ENCODE assay signal across 8 mouse cellular contexts in genomic region chr10:80163721-80164120, GRCm38 (mm10). TPM values are rescaled to one million over a fixed set of nuclear protein-coding genes. Genes with fewer than 3 reads are reported as not detected.
A peak's percentile ranks its signal among the peaks of the same experiment; 100 is the strongest.
DNase-seq lines count a peak whose midpoint lies in the region; ATAC-seq lines count a peak whose summit lies in the region.

No protein-coding gene starts in this region.

- no peaks in the 10 kb centered on the region for H3K9me3 ChIP-seq in neural tube, embryonic 12.5 days
- no peaks in the 10 kb centered on the region for H3K9me3 ChIP-seq in heart, embryonic 13.5 days
- H3K9me3 ChIP-seq in limb, embryonic 15.5 days = no peaks in the 10 kb centered on the region

- peak overlapping the region; percentile 64; the same call in 1 of the 2 replicates for H3K9ac ChIP-seq in neural tube, embryonic 12.5 days
- H3K9ac ChIP-seq in heart, embryonic 13.5 days = peak overlapping the region; percentile 78
- H3K9ac ChIP-seq in limb, embryonic 15.5 days = no peak overlapping the region

- H3K4me1 ChIP-seq in neural tube, embryonic 12.5 days = peaks cover 58% of the 10 kb centered on the region
- H3K4me1 ChIP-seq in heart, embryonic 13.5 days = peaks cover 79% of the 10 kb centered on the region
- H3K4me1 ChIP-seq in limb, embryonic 15.5 days = peaks cover 82% of the 10 kb centered on the region

- H3K27me3 ChIP-seq in neural tube, embryonic 12.5 days (replicated peaks) = 0 out of 2 replicates have a peak, but pooled peaks cover 7% of the 10 kb centered on the region
- no peaks in the 10 kb centered on the region for H3K27me3 ChIP-seq in heart, embryonic 13.5 days (replicated peaks)
- no peaks in the 10 kb centered on the region for H3K27me3 ChIP-seq in limb, embryonic 15.5 days

- WGBS in neural tube, embryonic 12.5 days = 83% methylated on average over 8 of the region's 8 CpGs
- WGBS in heart, embryonic 13.5 days = 47% methylated on average over 8 of the region's 8 CpGs
- 57% methylated on average over 8 of the region's 8 CpGs for WGBS in limb, embryonic 15.5 days

- peak overlapping the region; percentile 80; the same call in 1 of the 2 replicates for H3K4me2 ChIP-seq in neural tube, embryonic 12.5 days (replicated peaks)
- H3K4me2 ChIP-seq in heart, embryonic 13.5 days = peak overlapping the region; percentile 86
- H3K4me2 ChIP-seq in limb, embryonic 15.5 days = no peak overlapping the region

- DNase-seq in adrenal gland, adult (ENCODE audit: inconsistent age in 2 of 2, low spot score in 1 of 2) = peak; percentile 88 to 92
- no peak for DNase-seq in adrenal gland, postnatal 4 days (ENCODE audit: low spot score in 2 of 2)
- no peak for DNase-seq in neural tube, embryonic 10.5 days (ENCODE audit: extremely low spot score, low spot score)
- no peak for DNase-seq in cerebellum, postnatal 36 days

- H3K4me3 ChIP-seq in neural tube, embryonic 12.5 days = no peak overlapping the region
- peak overlapping the region; percentile 51; the same call in 1 of the 2 replicates for H3K4me3 ChIP-seq in heart, embryonic 13.5 days
- no peak overlapping the region for H3K4me3 ChIP-seq in limb, embryonic 15.5 days

- no peaks in the 10 kb centered on the region for H3K36me3 ChIP-seq in neural tube, embryonic 12.5 days
- H3K36me3 ChIP-seq in heart, embryonic 13.5 days = no peaks in the 10 kb centered on the region
- H3K36me3 ChIP-seq in limb, embryonic 15.5 days = no peaks in the 10 kb centered on the region

- no peak overlapping the region for H3K27ac ChIP-seq in neural tube, embryonic 12.5 days
- H3K27ac ChIP-seq in heart, embryonic 13.5 days (replicated peaks) = peak overlapping the region; percentile 80
- peak overlapping the region; percentile 92 for H3K27ac ChIP-seq in limb, embryonic 15.5 days

- ATAC-seq in neural tube, embryonic 12.5 days (ENCODE audit: low FRiP score, low read depth) = no peak
- no peak for ATAC-seq in heart, embryonic 13.5 days (ENCODE audit: extremely low read depth, insufficient number of reproducible peaks, low FRiP score, low TSS enrichment)
- ATAC-seq in limb, embryonic 15.5 days (ENCODE audit: insufficient number of reproducible peaks, low FRiP score, low TSS enrichment, low read depth) = no peak
- no peak for ATAC-seq in granulocyte monocyte progenitor cell, adult 5-6 weeks (replicated peaks; ENCODE audit: poor library complexity, severe bottlenecking)

RNA-seq across cellular contexts. Expression of gene Cirbp, which starts 2.1 kb away (rescaled TPM):
- 100 to 1,000 TPM; 296 to 322 TPM for total RNA-seq in adrenal gland, postnatal 4 days (2021)
- polyA plus RNA-seq in neural tube, embryonic 12.5 days (2016; fragmentation: Nextera tagmentation; extraction: Ambion mirVana) = 262 and 273 TPM in 2 replicates
- polyA plus RNA-seq in heart, embryonic 13.5 days (2015; fragmentation: Nextera tagmentation; extraction: Ambion mirVana) = 87.9 and 96.4 TPM in 2 replicates
- polyA plus RNA-seq in limb, embryonic 15.5 days (2015; fragmentation: Nextera tagmentation; extraction: Ambion mirVana) = 102 and 103 TPM in 2 replicates
- 25.3 and 70.7 TPM in 2 replicates for total RNA-seq in granulocyte monocyte progenitor cell, adult 5-6 weeks (2014; fragmentation: Nextera tagmentation)
- total RNA-seq in granulocyte monocyte progenitor cell, adult 5-6 weeks (2017) = 36.8 and 40.7 TPM in 2 replicates

RNA-seq across cellular contexts. Expression of gene 1600002K03Rik, which starts 9.0 kb away (rescaled TPM):
- 1 to 10 TPM; 7.5 to 8.8 TPM for total RNA-seq in adrenal gland, postnatal 4 days (2021)
- 14.9 and 15.7 TPM in 2 replicates for polyA plus RNA-seq in neural tube, embryonic 12.5 days (2016; fragmentation: Nextera tagmentation; extraction: Ambion mirVana)
- polyA plus RNA-seq in heart, embryonic 13.5 days (2015; fragmentation: Nextera tagmentation; extraction: Ambion mirVana) = 10.4 and 13.1 TPM in 2 replicates
- 12.8 and 13.3 TPM in 2 replicates for polyA plus RNA-seq in limb, embryonic 15.5 days (2015; fragmentation: Nextera tagmentation; extraction: Ambion mirVana)
- 17.2 and 43.4 TPM in 2 replicates for total RNA-seq in granulocyte monocyte progenitor cell, adult 5-6 weeks (2014; fragmentation: Nextera tagmentation)
- 11.2 and 11.5 TPM in 2 replicates for total RNA-seq in granulocyte monocyte progenitor cell, adult 5-6 weeks (2017)

RNA-seq across cellular contexts. Expression of gene Efna2, which starts 15.6 kb away (rescaled TPM):
- total RNA-seq in adrenal gland, postnatal 4 days (2021) = 1 to 10 TPM; 6.5 to 7.5 TPM
- polyA plus RNA-seq in neural tube, embryonic 12.5 days (2016; fragmentation: Nextera tagmentation; extraction: Ambion mirVana) = 47.9 and 48.0 TPM in 2 replicates
- polyA plus RNA-seq in heart, embryonic 13.5 days (2015; fragmentation: Nextera tagmentation; extraction: Ambion mirVana) = 8.5 and 10.6 TPM in 2 replicates
- polyA plus RNA-seq in limb, embryonic 15.5 days (2015; fragmentation: Nextera tagmentation; extraction: Ambion mirVana) = 27.0 and 29.3 TPM in 2 replicates
- not detected in 2 replicates for total RNA-seq in granulocyte monocyte progenitor cell, adult 5-6 weeks (2014; fragmentation: Nextera tagmentation)
- total RNA-seq in granulocyte monocyte progenitor cell, adult 5-6 weeks (2017) = 0.05 TPM in 1 of 2 replicates, not detected in the other

RNA-seq across cellular contexts. Expression of gene Midn, which starts 15.6 kb away (rescaled TPM):
- 100 to 1,000 TPM; 113 to 124 TPM for total RNA-seq in adrenal gland, postnatal 4 days (2021)
- polyA plus RNA-seq in neural tube, embryonic 12.5 days (2016; fragmentation: Nextera tagmentation; extraction: Ambion mirVana) = 40.8 and 45.1 TPM in 2 replicates
- polyA plus RNA-seq in heart, embryonic 13.5 days (2015; fragmentation: Nextera tagmentation; extraction: Ambion mirVana) = 15.6 and 15.7 TPM in 2 replicates
- polyA plus RNA-seq in limb, embryonic 15.5 days (2015; fragmentation: Nextera tagmentation; extraction: Ambion mirVana) = 13.4 and 14.0 TPM in 2 replicates
- total RNA-seq in granulocyte monocyte progenitor cell, adult 5-6 weeks (2014; fragmentation: Nextera tagmentation) = 26.7 and 36.8 TPM in 2 replicates
- 10.0 and 17.4 TPM in 2 replicates for total RNA-seq in granulocyte monocyte progenitor cell, adult 5-6 weeks (2017)

RNA-seq across cellular contexts. Expression of gene Cbarp, which starts 23.1 kb away (rescaled TPM):
- 10 to 100 TPM; 49.1 to 72.7 TPM for total RNA-seq in adrenal gland, postnatal 4 days (2021)
- polyA plus RNA-seq in neural tube, embryonic 12.5 days (2016; fragmentation: Nextera tagmentation; extraction: Ambion mirVana) = 26.5 and 27.3 TPM in 2 replicates
- 1.6 and 2.5 TPM in 2 replicates for polyA plus RNA-seq in heart, embryonic 13.5 days (2015; fragmentation: Nextera tagmentation; extraction: Ambion mirVana)
- polyA plus RNA-seq in limb, embryonic 15.5 days (2015; fragmentation: Nextera tagmentation; extraction: Ambion mirVana) = 5.9 and 6.8 TPM in 2 replicates
- 0.73 and 5.3 TPM in 2 replicates for total RNA-seq in granulocyte monocyte progenitor cell, adult 5-6 weeks (2014; fragmentation: Nextera tagmentation)
- 0.36 TPM in 1 of 2 replicates, not detected in the other for total RNA-seq in granulocyte monocyte progenitor cell, adult 5-6 weeks (2017)

Comparison
In these comparisons a context has a peak if more than half of its experiments do, and no peak if none do; other contexts are left out.
1. DNase-seq: peak in adrenal gland, adult (2 of 2); none in adrenal gland, postnatal 4 days (0 of 2), neural tube, embryonic 10.5 days (single experiment) and cerebellum, postnatal 36 days (0 of 2).